ENCODE assay signal across 10 mouse cellular contexts in genomic region chr15:103015009-103015399, GRCm38 (mm10). TPM values are rescaled to one million over a fixed set of nuclear protein-coding genes. Genes with fewer than 3 reads are reported as not detected.
A peak's percentile ranks its signal among the peaks of the same experiment; 100 is the strongest.
DNase-seq lines count a peak whose midpoint lies in the region; ATAC-seq and TF ChIP-seq lines count a peak whose summit lies in the region.
"Had no signal": no experiment of that assay in that cellular context is flagged by ENCODE, and none has a peak within 500 bp of the region (broad histone marks: within the 10 kb centered on the region; RNA-seq: fewer than 3 reads in every experiment).

No protein-coding gene starts in this region.

- H3K27ac ChIP-seq in lung, embryonic 16.5 days (ENCODE audit: low read length) = no peak overlapping the region
- H3K27ac ChIP-seq in intestine, embryonic 16.5 days (ENCODE audit: low read length) = peak overlapping the region; percentile 91
- H3K27ac ChIP-seq in small intestine, adult 2 months (ENCODE audit: insufficient read depth, low read depth, low read length) = peak overlapping the region; percentile 16; the same call in 1 of the 2 replicates
- H3K27ac ChIP-seq: midbrain, embryonic 12.5 days had no signal

- WGBS in lung, embryonic 16.5 days = 3% methylated on average over 24 of the region's 28 CpGs
- 4% methylated on average over 24 of the region's 28 CpGs for WGBS in intestine, embryonic 16.5 days
- WGBS in small intestine, adult 2 months = 4% methylated on average over 28 of the region's 28 CpGs

- H3K4me1 ChIP-seq in lung, embryonic 16.5 days (replicated peaks; ENCODE audit: control insufficient read depth, insufficient read depth, low read length) = no peaks in the 10 kb centered on the region
- H3K4me1 ChIP-seq in intestine, embryonic 16.5 days (ENCODE audit: control insufficient read depth, insufficient read depth, low read length) = peaks cover 21% of the 10 kb centered on the region; the same call in 1 of the 2 replicates
- H3K4me1 ChIP-seq in small intestine, adult 2 months (ENCODE audit: control insufficient read depth, insufficient read depth, insufficient read length, low read length) = no peaks in the 10 kb centered on the region; the same call in 1 of the 2 replicates

- ATAC-seq in lung, embryonic 16.5 days (ENCODE audit: low read depth) = no peak
- 0 out of 2 replicates have a peak, but pooled peaks have one; percentile 30 for ATAC-seq in intestine, embryonic 16.5 days

- peak overlapping the region; percentile 43 for H3K4me2 ChIP-seq in lung, embryonic 16.5 days (ENCODE audit: low read depth, low read length)
- peak overlapping the region; percentile 50 for H3K4me2 ChIP-seq in intestine, embryonic 16.5 days (ENCODE audit: low read depth, low read length)
- H3K4me2 ChIP-seq: midbrain, embryonic 12.5 days had no signal

- DNase-seq in embryo, embryonic 10 days (ENCODE audit: low spot score) = peak; percentile 26
- DNase-seq in embryo, embryonic 11 days = no peak
- DNase-seq in lung, postnatal 36 days = no peak
- no peak for DNase-seq in thymus, postnatal 10 days (ENCODE audit: low spot score in 2 of 2)
- no peak for DNase-seq in ovary, postnatal 36 days (ENCODE audit: low spot score)

- no peak for TF ChIP-seq CTCF in small intestine, adult 2 months (IDR thresholded peaks at IDR 0.05; ENCODE audit: extremely low read depth, insufficient read length, insufficient replicate concordance, low read depth, low read length)

- no peak for TF ChIP-seq POLR2A in small intestine, adult 2 months (IDR thresholded peaks at IDR 0.05; ENCODE audit: low read depth, low read length)

- H3K4me3 ChIP-seq in lung, embryonic 16.5 days (ENCODE audit: low read length) = peak overlapping the region; percentile 37; the same call in 1 of the 2 replicates
- peak overlapping the region; percentile 48 for H3K4me3 ChIP-seq in intestine, embryonic 16.5 days (ENCODE audit: low read length)
- H3K4me3 ChIP-seq in small intestine, adult 2 months (ENCODE audit: low read depth, low read length) = peak overlapping the region; percentile 59

- no peaks in the 10 kb centered on the region for H3K9me3 ChIP-seq in lung, embryonic 16.5 days (ENCODE audit: control insufficient read depth, low read length)
- no peaks in the 10 kb centered on the region for H3K9me3 ChIP-seq in intestine, embryonic 16.5 days (ENCODE audit: control insufficient read depth, low read length)
- H3K9me3 ChIP-seq: midbrain, embryonic 12.5 days had no signal

- H3K27me3 ChIP-seq in lung, embryonic 16.5 days (ENCODE audit: control insufficient read depth, insufficient read depth, low read depth, low read length) = peaks cover 97% of the 10 kb centered on the region
- peaks cover 82% of the 10 kb centered on the region for H3K27me3 ChIP-seq in intestine, embryonic 16.5 days (replicated peaks; ENCODE audit: control insufficient read depth, insufficient read depth, low read length)
- peaks cover 65% of the 10 kb centered on the region for H3K27me3 ChIP-seq in small intestine, adult 2 months (ENCODE audit: control insufficient read depth, insufficient read depth, low read length)

- no peak overlapping the region for H3K9ac ChIP-seq in lung, embryonic 16.5 days (ENCODE audit: low read length)
- peak overlapping the region; percentile 72 for H3K9ac ChIP-seq in intestine, embryonic 16.5 days (ENCODE audit: low read depth, low read length)
- H3K9ac ChIP-seq: midbrain, embryonic 12.5 days had no signal

- no peaks in the 10 kb centered on the region for H3K36me3 ChIP-seq in lung, embryonic 16.5 days (ENCODE audit: control insufficient read depth, insufficient read depth, low read length)
- no peaks in the 10 kb centered on the region for H3K36me3 ChIP-seq in intestine, embryonic 16.5 days (ENCODE audit: control insufficient read depth, insufficient read depth, low read length)
- no peaks in the 10 kb centered on the region for H3K36me3 ChIP-seq in small intestine, adult 2 months (ENCODE audit: control insufficient read depth, insufficient read depth, low read length)
- H3K36me3 ChIP-seq: midbrain, embryonic 12.5 days had no signal

RNA-seq across cellular contexts. Expression of gene Hoxc4, which starts 3.7 kb away (rescaled TPM):
- polyA plus RNA-seq in lung, embryonic 16.5 days (2015; fragmentation: Nextera tagmentation; extraction: Ambion mirVana) = 0.93 and 1.4 TPM in 2 replicates
- polyA plus RNA-seq in intestine, embryonic 16.5 days (2015; fragmentation: Nextera tagmentation; extraction: Ambion mirVana) = 8.8 and 9.7 TPM in 2 replicates
- polyA plus RNA-seq in small intestine, adult 2 months (2012; rRNA removed) = 0.38 and 2.1 TPM in 2 replicates

RNA-seq across cellular contexts. Expression of gene Hoxc6, which starts 16.9 kb away (rescaled TPM):
- polyA plus RNA-seq in lung, embryonic 16.5 days (2015; fragmentation: Nextera tagmentation; extraction: Ambion mirVana) = 0.36 TPM in 2 replicates
- polyA plus RNA-seq in intestine, embryonic 16.5 days (2015; fragmentation: Nextera tagmentation; extraction: Ambion mirVana) = 3.2 and 4.0 TPM in 2 replicates
- polyA plus RNA-seq in small intestine, adult 2 months (2012; rRNA removed) = 0.05 and 5.0 TPM in 2 replicates
- polyA plus RNA-seq: midbrain, embryonic 12.5 days had no signal

RNA-seq across cellular contexts. Expression of gene Hoxc8, which starts 24.6 kb away (rescaled TPM):
- polyA plus RNA-seq in lung, embryonic 16.5 days (2015; fragmentation: Nextera tagmentation; extraction: Ambion mirVana) = 0.10 and 0.30 TPM in 2 replicates
- 4.5 and 4.9 TPM in 2 replicates for polyA plus RNA-seq in intestine, embryonic 16.5 days (2015; fragmentation: Nextera tagmentation; extraction: Ambion mirVana)
- 1.8 TPM in 1 of 2 replicates, not detected in the other for polyA plus RNA-seq in small intestine, adult 2 months (2012; rRNA removed)
- polyA plus RNA-seq: brain, embryonic 14.5 days; midbrain, embryonic 12.5 days had no signal

RNA-seq across cellular contexts. Expression of gene Hoxc9, which starts 38.8 kb away (rescaled TPM):
- not detected in 2 replicates for polyA plus RNA-seq in lung, embryonic 16.5 days (2015; fragmentation: Nextera tagmentation; extraction: Ambion mirVana)
- polyA plus RNA-seq in intestine, embryonic 16.5 days (2015; fragmentation: Nextera tagmentation; extraction: Ambion mirVana) = 0.49 and 0.76 TPM in 2 replicates
- polyA plus RNA-seq in small intestine, adult 2 months (2012; rRNA removed) = 0.22 TPM in 1 of 2 replicates, not detected in the other
- polyA plus RNA-seq: brain, embryonic 14.5 days; midbrain, embryonic 12.5 days had no signal

RNA-seq across cellular contexts. Expression of gene Hoxc5, which starts 47.8 kb away (rescaled TPM):
- polyA plus RNA-seq in lung, embryonic 16.5 days (2015; fragmentation: Nextera tagmentation; extraction: Ambion mirVana) = 0.31 TPM in 2 replicates
- 6.8 and 7.2 TPM in 2 replicates for polyA plus RNA-seq in intestine, embryonic 16.5 days (2015; fragmentation: Nextera tagmentation; extraction: Ambion mirVana)
- polyA plus RNA-seq in small intestine, adult 2 months (2012; rRNA removed) = 0.28 and 1.7 TPM in 2 replicates
- polyA plus RNA-seq: midbrain, embryonic 12.5 days had no signal
